Comparison of ENCODE assay signal across 34 mouse cellular contexts in genomic region chr5:41347416-41347815, GRCm38 (mm10).
"Had no signal": no experiment of that assay in that cellular context is flagged by ENCODE, and none has a peak within 500 bp of the region (broad histone marks: within the 10 kb centered on the region; RNA-seq: fewer than 3 reads in every experiment).

No protein-coding gene starts in this region.

- H3K4me2 ChIP-seq: heart, embryonic 12.5 days; heart, embryonic 13.5 days; heart, embryonic 15.5 days; hindbrain, embryonic 12.5 days; hindbrain, embryonic 13.5 days; hindbrain, embryonic 14.5 days; hindbrain, embryonic 15.5 days; intestine, embryonic 15.5 days; kidney, embryonic 15.5 days had no signal

- ATAC-seq: hindbrain, embryonic 16.5 days; hindbrain, postnatal 0 days; inflammation-experienced regulatory T-cells, adult 6 months; intestine, embryonic 15.5 days; intestine, embryonic 16.5 days; intestine, postnatal 0 days had no signal

- H3K4me3 ChIP-seq: heart, embryonic 12.5 days; heart, embryonic 13.5 days; heart, embryonic 15.5 days; hindbrain, embryonic 10.5 days; hindbrain, embryonic 12.5 days; hindbrain, embryonic 13.5 days; hindbrain, embryonic 15.5 days; intestine, embryonic 15.5 days; kidney, embryonic 15.5 days; layer of hippocampus, adult 2 months; left cerebral cortex, adult 2 months had no signal

- H3K27ac ChIP-seq: heart, embryonic 13.5 days; heart, embryonic 15.5 days; hindbrain, embryonic 10.5 days; hindbrain, embryonic 12.5 days; hindbrain, embryonic 13.5 days; hindbrain, embryonic 14.5 days; hindbrain, embryonic 15.5 days; hindbrain, postnatal 0 days; intestine, embryonic 15.5 days; kidney, embryonic 15.5 days; kidney, postnatal 0 days; layer of hippocampus, adult 2 months; left cerebral cortex, adult 2 months had no signal

- H3K4me1 ChIP-seq: heart, embryonic 12.5 days; heart, embryonic 13.5 days; heart, embryonic 15.5 days; hindbrain, embryonic 10.5 days; hindbrain, embryonic 12.5 days; hindbrain, embryonic 13.5 days; hindbrain, embryonic 15.5 days; intestine, embryonic 15.5 days; kidney, embryonic 15.5 days had no signal

- H3K9ac ChIP-seq: heart, embryonic 12.5 days; heart, embryonic 13.5 days; heart, embryonic 15.5 days; hindbrain, embryonic 12.5 days; hindbrain, embryonic 13.5 days; hindbrain, embryonic 14.5 days; hindbrain, embryonic 15.5 days; intestine, embryonic 15.5 days; kidney, embryonic 15.5 days had no signal

- H3K27me3 ChIP-seq: heart, embryonic 12.5 days; heart, embryonic 13.5 days; heart, embryonic 15.5 days; hindbrain, embryonic 12.5 days; hindbrain, embryonic 13.5 days; hindbrain, embryonic 15.5 days; intestine, embryonic 15.5 days; kidney, embryonic 15.5 days had no signal

- H3K9me3 ChIP-seq: heart, embryonic 12.5 days; heart, embryonic 13.5 days; heart, embryonic 15.5 days; hindbrain, embryonic 10.5 days; hindbrain, embryonic 12.5 days; hindbrain, embryonic 13.5 days; hindbrain, embryonic 15.5 days; intestine, embryonic 15.5 days; kidney, embryonic 15.5 days had no signal

- H3K36me3 ChIP-seq: heart, embryonic 12.5 days; heart, embryonic 13.5 days; heart, embryonic 15.5 days; hindbrain, embryonic 10.5 days; hindbrain, embryonic 12.5 days; hindbrain, embryonic 13.5 days; hindbrain, embryonic 15.5 days; intestine, embryonic 15.5 days; kidney, embryonic 15.5 days had no signal

- DNase-seq: heart, postnatal 10 days; heart, postnatal 14 days; heart, postnatal 36 days; heart, postnatal 4 days; kidney, adult 11 months; kidney, adult 18-20 months; kidney, adult 2 months; kidney, adult 8-10 months; kidney, adult 9 months; kidney, postnatal 10 days; kidney, postnatal 14 days; kidney, postnatal 25 days; kidney, postnatal 36 days; kidney, postnatal 4 days; layer of hippocampus, adult 9-11 months; layer of hippocampus, postnatal 36 days had no signal
